Mouse (Mus musculus): ENCODE measurements around the gene Atp13a5. TPM values are rescaled to one million over a fixed set of nuclear protein-coding genes. Genes with fewer than 3 reads are reported as not detected.

The Atp13a5 gene
- total RNA-seq, 2 experiments from 2014 or later: 10.9 to 11.2 TPM

- Histone ChIP-seq H3K27ac (no peak overlapping the region), H3K4me3 (no peak overlapping the region)
- peak in 1 of 2 experiments; percentile 35 for DNase-seq (ENCODE audit: extremely low spot score in 1 of 2, low spot score in 2 of 2)
- intact Hi-C loops (cut with DNase I): no loop called here
- no peak for TF ChIP-seq CTCF (IDR thresholded peaks at IDR 0.05)
These were observed 180.1 kb downstream of the Atp13a5 start for GRCm38 (mm10) chr16:29198461-29198860.

- Histone ChIP-seq H3K4me3 (no peak overlapping the region), H3K27ac (no peak overlapping the region)
- TF ChIP-seq CTCF (IDR thresholded peaks at IDR 0.05): no peak
- intact Hi-C loops (cut with DNase I): no loop called here
- no peak for DNase-seq (ENCODE audit: extremely low spot score in 1 of 2, low spot score in 2 of 2)
These were observed 183.4 kb downstream of the Atp13a5 start for GRCm38 (mm10) chr16:29195156-29195555.

- intact Hi-C loops (cut with DNase I): no loop called here
- no peak for DNase-seq (ENCODE audit: extremely low spot score in 1 of 2, low spot score in 2 of 2)
- Histone ChIP-seq H3K27ac (no peak overlapping the region), H3K4me3 (no peak overlapping the region)
- no peak for TF ChIP-seq CTCF (IDR thresholded peaks at IDR 0.05)
These were observed 184.6 kb downstream of the Atp13a5 start for GRCm38 (mm10) chr16:29193981-29194380.

GRCm38 (mm10) chr16:29192911-29193310, 185.6 kb downstream of the Atp13a5 start:
- DNase-seq (ENCODE audit: extremely low spot score in 1 of 2, low spot score in 2 of 2): no peak
- H3K4me3 ChIP-seq: no peak overlapping the region
- TF ChIP-seq CTCF (IDR thresholded peaks at IDR 0.05): no peak
- intact Hi-C loops (cut with DNase I): no loop called here
- H3K27ac ChIP-seq: no peak overlapping the region

Other genes starting within 250 kb of the Atp13a5 start
- gene Hrasls, start 169.0 kb downstream of the Atp13a5 start, total RNA-seq (2021): 10 to 100 TPM; 28.1 to 31.9 TPM
- gene Atp13a4, start 166.1 kb upstream of the Atp13a5 start, total RNA-seq (2021): 10 to 100 TPM; 12.9 to 13.2 TPM
- 100 to 1,000 TPM; 105 to 115 TPM for gene Opa1, start 200.6 kb upstream of the Atp13a5 start, total RNA-seq (2021)